Mouse (Mus musculus) heart, embryonic 12.5 days (tissue): ENCODE measurements around the gene Cabin1. TPM values are rescaled to one million over a fixed set of nuclear protein-coding genes. Genes with fewer than 3 reads are reported as not detected.
"Not testable (repeated sequence)": the region's sequence is repeated elsewhere in the genome, so short reads cannot be mapped to it uniquely, and the experiment has no call there.

Source experiments
- ATAC-seq: fragments of 200-750 bp; cut with Nextera tagmentation; 2 replicates; pipeline ENCODE4 v1.8.0; 2017; ENCODE audit warnings: moderate TSS enrichment, moderate library complexity; ENCODE audit not compliant: insufficient number of reproducible peaks, low FRiP score
- H3K27ac ChIP-seq: fragments of 300-500 bp; sonication (generic); 2 replicates; pipeline ENCODE4 v1.5.1; 2016; ENCODE audit warnings: mild to moderate bottlenecking, moderate library complexity; ENCODE audit not compliant: poor library complexity, severe bottlenecking
- H3K27me3 ChIP-seq: fragments of 300-500 bp; sonication (generic); replicated peaks from 2 replicates; pipeline ENCODE4 v1.6.1; 2016; ENCODE audit warnings: mild to moderate bottlenecking, moderate library complexity
- H3K36me3 ChIP-seq: fragments of 300-500 bp; sonication (generic); 2 replicates; pipeline ENCODE4 v1.6.1; 2016; ENCODE audit warnings: mild to moderate bottlenecking, moderate library complexity
- H3K4me1 ChIP-seq: fragments of 300-500 bp; sonication (generic); replicated peaks from 2 replicates; pipeline ENCODE4 v1.6.1; 2016; ENCODE audit warnings: mild to moderate bottlenecking
- H3K4me2 ChIP-seq: fragments of 300-500 bp; sonication (generic); 2 replicates; pipeline ENCODE4 v1.6.1; 2016; ENCODE audit warnings: mild to moderate bottlenecking, moderate library complexity
- H3K4me3 ChIP-seq: fragments of 300-500 bp; sonication (generic); 2 replicates; pipeline ENCODE4 v1.5.1; 2016; ENCODE audit warnings: mild to moderate bottlenecking
- H3K9ac ChIP-seq: fragments of 300-500 bp; sonication (generic); 2 replicates; pipeline ENCODE4 v1.6.1; 2016; ENCODE audit warnings: mild to moderate bottlenecking, moderate library complexity
- H3K9me3 ChIP-seq: fragments of 300-500 bp; sonication (generic); replicated peaks from 2 replicates; pipeline ENCODE4 v1.6.1; 2016; ENCODE audit warnings: mild to moderate bottlenecking, moderate library complexity
- WGBS: fragments of 180-500 bp; shearing (Covaris S2); methylation state at CpG from one replicate; pipeline ENCODE4 v1.1.7; 2016; 5-methylcytosine and 5-hydroxymethylcytosine counted together
- polyA plus RNA-seq: library from polyadenylated mRNA; unstranded; fragments of >200 nt; fragmentation: Nextera tagmentation; extraction: Ambion mirVana; gene quantifications from 2 replicates; pipeline ENCODE4 v1.2.1, GENCODE M21; 2016

Cabin1 gene
- polyA plus RNA-seq, 1 experiment from 2014 or later: 26.7 TPM

- 69% methylated on average over 1 of the region's 1 CpGs for WGBS
- no peak for ATAC-seq
These were observed 21.3 kb upstream of the Cabin1 start for GRCm38 (mm10) chr10:75785442-75785841.

GRCm38 (mm10) chr10:75780769-75781578 is 16.8 kb upstream of the Cabin1 start, which contains the start of the genes Gm20441 and Gstt3:
TSS of gene Gm20441 (minus strand) at chr10:75780954.
TSS of gene Gstt3 (minus strand) at chr10:75781414.
- peak within 1 kb of the TSS; percentile 49 for H3K4me3 ChIP-seq
- peak within 1 kb of the TSS; percentile 50 for H3K9ac ChIP-seq
- H3K27me3 ChIP-seq: peaks cover 30% of the 10 kb centered on the region
- no peaks in the 10 kb centered on the region for H3K36me3 ChIP-seq
- WGBS: 2% methylated on average over 28 of the region's 28 CpGs
- no peak within 1 kb of the TSS for H3K27ac ChIP-seq
- peaks cover 15% of the 10 kb centered on the region for H3K4me1 ChIP-seq
- no peaks in the 10 kb centered on the region for H3K9me3 ChIP-seq
- peak; percentile 52; the same call in 1 of the 2 replicates for ATAC-seq
- peak within 1 kb of the TSS; percentile 96 for H3K4me2 ChIP-seq

More at GRCm38 (mm10) chr10:75785442-75785841, 21.3 kb upstream of the Cabin1 start:
- H3K36me3 ChIP-seq: no peaks in the 10 kb centered on the region
- H3K9me3 ChIP-seq: no peaks in the 10 kb centered on the region
- H3K27me3 ChIP-seq: peaks cover 5% of the 10 kb centered on the region; the same call in 1 of the 2 replicates
- H3K4me2 ChIP-seq: no peak overlapping the region
- H3K4me3 ChIP-seq: no peak overlapping the region
- H3K27ac ChIP-seq: no peak overlapping the region
- peaks cover 4% of the 10 kb centered on the region for H3K4me1 ChIP-seq
- no peak overlapping the region for H3K9ac ChIP-seq

- Histone ChIP-seq H3K27me3 (peaks cover 34% of the 10 kb centered on the region), H3K4me2 (peak overlapping the region; percentile 96), H3K27ac (no peak overlapping the region), H3K4me3 (0 out of 2 replicates have a peak overlapping the region, but pooled peaks have one; percentile 49), H3K36me3 (no peaks in the 10 kb centered on the region), H3K4me1 (peaks cover 15% of the 10 kb centered on the region), H3K9ac (no peak overlapping the region), H3K9me3 (no peaks in the 10 kb centered on the region)
- ATAC-seq: no peak
- WGBS: 37% methylated on average over 15 of the region's 15 CpGs
These were observed 15.3 kb upstream of the Cabin1 start for GRCm38 (mm10) chr10:75779206-75780174.

GRCm38 (mm10) chr10:75777885-75778284 is 13.7 kb upstream of the Cabin1 start:
- ATAC-seq: no peak
- H3K4me2 ChIP-seq: no peak overlapping the region
- WGBS: 64% methylated on average over 2 of the region's 2 CpGs

GRCm38 (mm10) chr10:75776562-75776961 is 12.4 kb upstream of the Cabin1 start:
- 79% methylated on average over 6 of the region's 6 CpGs for WGBS
- no peak overlapping the region for H3K9ac ChIP-seq
- H3K36me3 ChIP-seq: no peaks in the 10 kb centered on the region
- ATAC-seq: no peak
- H3K27ac ChIP-seq: no peak overlapping the region
- H3K9me3 ChIP-seq: no peaks in the 10 kb centered on the region
- peaks cover 24% of the 10 kb centered on the region for H3K4me1 ChIP-seq
- no peak overlapping the region for H3K4me2 ChIP-seq
- no peak overlapping the region for H3K4me3 ChIP-seq
- peaks cover 35% of the 10 kb centered on the region for H3K27me3 ChIP-seq

More at GRCm38 (mm10) chr10:75777885-75778284, 13.7 kb upstream of the Cabin1 start:
- Histone ChIP-seq H3K4me3 (no peak overlapping the region), H3K27me3 (peaks cover 35% of the 10 kb centered on the region), H3K27ac (no peak overlapping the region), H3K9me3 (no peaks in the 10 kb centered on the region), H3K9ac (no peak overlapping the region), H3K4me1 (peaks cover 15% of the 10 kb centered on the region), H3K36me3 (no peaks in the 10 kb centered on the region)

GRCm38 (mm10) chr10:75774587-75774986 is 10.4 kb upstream of the Cabin1 start:
- WGBS: 86% methylated on average over 9 of the region's 9 CpGs
- peaks cover 23% of the 10 kb centered on the region for H3K27me3 ChIP-seq
- no peak overlapping the region for H3K4me2 ChIP-seq
- no peak overlapping the region for H3K9ac ChIP-seq
- H3K4me1 ChIP-seq: peaks cover 12% of the 10 kb centered on the region
- no peak overlapping the region for H3K27ac ChIP-seq
- no peak overlapping the region for H3K4me3 ChIP-seq
- no peaks in the 10 kb centered on the region for H3K36me3 ChIP-seq
- ATAC-seq: no peak
- H3K9me3 ChIP-seq: no peaks in the 10 kb centered on the region

GRCm38 (mm10) chr10:75774102-75774501 is 10.0 kb upstream of the Cabin1 start:
- 84% methylated on average over 5 of the region's 5 CpGs for WGBS
- H3K9me3 ChIP-seq: no peaks in the 10 kb centered on the region
- H3K4me3 ChIP-seq: no peak overlapping the region
- ATAC-seq: no peak
- no peak overlapping the region for H3K9ac ChIP-seq
- H3K27me3 ChIP-seq: peaks cover 18% of the 10 kb centered on the region; the same call in 1 of the 2 replicates
- H3K36me3 ChIP-seq: no peaks in the 10 kb centered on the region
- H3K4me1 ChIP-seq: peaks cover 10% of the 10 kb centered on the region
- H3K27ac ChIP-seq: no peak overlapping the region
- H3K4me2 ChIP-seq: no peak overlapping the region

GRCm38 (mm10) chr10:75772795-75773664 is 8.9 kb upstream of the Cabin1 start, which contains the start of gene Ddt:
TSS of gene Ddt (minus strand) at chr10:75773414.
- Histone ChIP-seq H3K4me3 (peak within 1 kb of the TSS; percentile 62), H3K9ac (peak within 1 kb of the TSS; percentile 78), H3K4me2 (peak within 1 kb of the TSS; percentile 99), H3K27me3 (peaks cover 11% of the 10 kb centered on the region; the same call in 1 of the 2 replicates), H3K9me3 (no peaks in the 10 kb centered on the region), H3K4me1 (peaks cover 10% of the 10 kb centered on the region), H3K36me3 (no peaks in the 10 kb centered on the region), H3K27ac (no peak within 1 kb of the TSS)
- under 1% methylated on average over 44 of the region's 47 CpGs for WGBS
- peak; percentile 97 for ATAC-seq

- not testable (repeated sequence) for H3K9ac ChIP-seq, H3K36me3 ChIP-seq, H3K27ac ChIP-seq, H3K4me3 ChIP-seq, ATAC-seq, H3K27me3 ChIP-seq, H3K4me2 ChIP-seq, H3K9me3 ChIP-seq
- WGBS: 29% methylated on average over 5 of the region's 5 CpGs
- peaks cover 18% of the 10 kb centered on the region for H3K4me1 ChIP-seq
These were observed 3.6 kb upstream of the Cabin1 start for GRCm38 (mm10) chr10:75767756-75768155.

- no peaks in the 10 kb centered on the region for H3K36me3 ChIP-seq
- H3K9ac ChIP-seq: no peak overlapping the region
- H3K4me1 ChIP-seq: peaks cover 14% of the 10 kb centered on the region
- no peak overlapping the region for H3K27ac ChIP-seq
- H3K9me3 ChIP-seq: no peaks in the 10 kb centered on the region
- H3K4me3 ChIP-seq: no peak overlapping the region
- no peaks in the 10 kb centered on the region for H3K27me3 ChIP-seq
- WGBS: 81% methylated on average over 6 of the region's 6 CpGs
- no peak for ATAC-seq
- H3K4me2 ChIP-seq: no peak overlapping the region
These were observed 2.7 kb upstream of the Cabin1 start for GRCm38 (mm10) chr10:75766856-75767255.
